Mouse (Mus musculus) intestine, embryonic 14.5 days (tissue): ENCODE data around the gene Hnrnpdl. TPM values are rescaled to one million over a fixed set of nuclear protein-coding genes. Genes with fewer than 3 reads are reported as not detected.

Experiments used
- ATAC-seq: fragments of 200-750 bp; cut with Nextera tagmentation; replicated peaks from 2 replicates; pipeline ENCODE4 v1.8.0; 2017; ENCODE audit warnings: low read depth, moderate number of reproducible peaks, moderate TSS enrichment, moderate library complexity; ENCODE audit not compliant: low FRiP score, low TSS enrichment
- DNase-seq: peaks from one replicate; pipeline ENCODE4 v3.0.0-alpha.2; 2018; ENCODE audit warnings: low spot score
- H3K27ac ChIP-seq: fragments of 300-500 bp; sonication (generic); 2 replicates; pipeline ENCODE4 v1.5.1; 2014; ENCODE audit warnings: low read depth, mild to moderate bottlenecking, control low read depth
- H3K27me3 ChIP-seq: fragments of 300-500 bp; sonication (generic); replicated peaks from 2 replicates; pipeline ENCODE4 v1.6.1; 2014; ENCODE audit warnings: low read length, control low read depth; ENCODE audit not compliant: control insufficient read depth, insufficient read depth
- H3K36me3 ChIP-seq: fragments of 300-500 bp; sonication (generic); 2 replicates; pipeline ENCODE4 v1.6.1; 2014; ENCODE audit warnings: low read length, control low read depth; ENCODE audit not compliant: control insufficient read depth, insufficient read depth
- H3K4me1 ChIP-seq: fragments of 300-500 bp; sonication (generic); replicated peaks from 2 replicates; pipeline ENCODE4 v1.6.1; 2014; ENCODE audit warnings: low read length, control low read depth, mixed read lengths; ENCODE audit not compliant: control insufficient read depth, insufficient read depth
- H3K4me2 ChIP-seq: fragments of 300-500 bp; sonication (generic); 2 replicates; pipeline ENCODE4 v1.6.1; 2014; ENCODE audit warnings: low read length
- H3K4me3 ChIP-seq: fragments of 300-500 bp; sonication (generic); 2 replicates; pipeline ENCODE4 v1.5.1; 2014; ENCODE audit warnings: low read depth, low read length, control low read depth, mixed read lengths
- H3K9ac ChIP-seq: fragments of 300-500 bp; sonication (generic); 2 replicates; pipeline ENCODE4 v1.6.1; 2014; ENCODE audit warnings: mild to moderate bottlenecking, low read length
- H3K9me3 ChIP-seq: fragments of 300-500 bp; sonication (generic); 2 replicates; pipeline ENCODE4 v1.6.1; 2016; ENCODE audit warnings: low read length, control low read depth; ENCODE audit not compliant: control insufficient read depth
- WGBS: fragments of 180-500 bp; shearing (Covaris S2); extraction: QIAGEN DNeasy Blood & Tissue Kit; methylation state at CpG from one replicate; pipeline ENCODE4 v1.1.7; 2014; 5-methylcytosine and 5-hydroxymethylcytosine counted together
- polyA plus RNA-seq: library from polyadenylated mRNA; unstranded; fragments of >200 nt; fragmentation: Nextera tagmentation; extraction: Ambion mirVana; gene quantifications from 2 replicates; pipeline ENCODE4 v1.2.1, GENCODE M21; 2014

Gene Hnrnpdl
- polyA plus RNA-seq, result 171 and 192 TPM in 2 replicates

- ATAC-seq, result peak; percentile 87
- WGBS, result 0% methylated on average over 54 of the region's 57 CpGs
- peak within 1 kb of the TSS; percentile 99 for H3K4me3 ChIP-seq
Observed at GRCm38 (mm10) chr5:100039602-100040142, at the start of gene Hnrnpdl, which contains the start of gene Enoph1. Gene Hnrnpdl (minus strand): TSS chr5:100039664. Gene Enoph1 (plus strand): TSS chr5:100039985.

GRCm38 (mm10) chr5:100085097-100085496, 45.6 kb upstream of the Hnrnpdl start:
- Histone ChIP-seq H3K9me3 (no peaks in the 10 kb centered on the region), H3K27ac (no peak overlapping the region), H3K4me1 (peaks cover 11% of the 10 kb centered on the region), H3K9ac (no peak overlapping the region), H3K4me2 (no peak overlapping the region), H3K4me3 (no peak overlapping the region), H3K36me3 (no peaks in the 10 kb centered on the region), H3K27me3 (no peaks in the 10 kb centered on the region)
- DNase-seq (no peak), ATAC-seq (no peak)
- 45% methylated on average over 8 of the region's 8 CpGs for WGBS

More at GRCm38 (mm10) chr5:100039602-100040142, at the start of gene Hnrnpdl, which contains the start of gene Enoph1:
- Histone ChIP-seq H3K4me2 (peak within 1 kb of the TSS; percentile 79), H3K27me3 (no peaks in the 10 kb centered on the region), H3K4me1 (peaks cover 34% of the 10 kb centered on the region), H3K27ac (peak within 1 kb of the TSS; percentile 96), H3K9ac (peak within 1 kb of the TSS; percentile 99), H3K36me3 (peaks cover 33% of the 10 kb centered on the region), H3K9me3 (no peaks in the 10 kb centered on the region)
- DNase-seq, result peak; percentile 97

- H3K36me3 ChIP-seq, result no peaks in the 10 kb centered on the region
- no peak overlapping the region for H3K9ac ChIP-seq
- H3K4me3 ChIP-seq, result no peak overlapping the region
- no peak overlapping the region for H3K4me2 ChIP-seq
- no peaks in the 10 kb centered on the region for H3K9me3 ChIP-seq
- ATAC-seq, result no peak
- no peaks in the 10 kb centered on the region for H3K27me3 ChIP-seq
- DNase-seq, result no peak
- H3K4me1 ChIP-seq, result peaks cover 11% of the 10 kb centered on the region
- 57% methylated on average over 12 of the region's 12 CpGs for WGBS
- 0 out of 2 replicates have a peak overlapping the region, but pooled peaks have one; percentile 6 for H3K27ac ChIP-seq
Observed at GRCm38 (mm10) chr5:100083953-100084562, 44.6 kb upstream of the Hnrnpdl start.

- ATAC-seq (no peak), DNase-seq (no peak)
- H3K9me3 ChIP-seq, result no peaks in the 10 kb centered on the region
- peaks cover 11% of the 10 kb centered on the region for H3K4me1 ChIP-seq
- no peak overlapping the region for H3K4me3 ChIP-seq
- no peak overlapping the region for H3K27ac ChIP-seq
- no peak overlapping the region for H3K4me2 ChIP-seq
- no peaks in the 10 kb centered on the region for H3K27me3 ChIP-seq
- no peaks in the 10 kb centered on the region for H3K36me3 ChIP-seq
- 89% methylated on average over 4 of the region's 4 CpGs for WGBS
- no peak overlapping the region for H3K9ac ChIP-seq
Observed at GRCm38 (mm10) chr5:100082006-100082405, 42.5 kb upstream of the Hnrnpdl start.

GRCm38 (mm10) chr5:100079931-100080275, 40.4 kb upstream of the Hnrnpdl start:
- ATAC-seq, result no peak
- Histone ChIP-seq H3K27me3 (no peaks in the 10 kb centered on the region), H3K9ac (no peak overlapping the region), H3K4me3 (no peak overlapping the region), H3K9me3 (no peaks in the 10 kb centered on the region), H3K4me2 (peak overlapping the region; percentile 56; the same call in 1 of the 2 replicates), H3K27ac (no peak overlapping the region), H3K4me1 (peaks cover 5% of the 10 kb centered on the region; the same call in 1 of the 2 replicates), H3K36me3 (no peaks in the 10 kb centered on the region)
- 78% methylated on average over 8 of the region's 8 CpGs for WGBS
- no peak for DNase-seq

GRCm38 (mm10) chr5:100079040-100079930, 39.8 kb upstream of the Hnrnpdl start:
- H3K4me1 ChIP-seq, result peaks cover 2% of the 10 kb centered on the region; the same call in 1 of the 2 replicates
- ATAC-seq (0 out of 2 replicates have a peak, but pooled peaks have one; percentile 65), DNase-seq (peak; percentile 74)
- H3K9me3 ChIP-seq, result no peaks in the 10 kb centered on the region
- WGBS, result 25% methylated on average over 36 of the region's 36 CpGs
- H3K27me3 ChIP-seq, result no peaks in the 10 kb centered on the region
- H3K36me3 ChIP-seq, result no peaks in the 10 kb centered on the region
- no peak overlapping the region for H3K27ac ChIP-seq
- H3K4me2 ChIP-seq, result peak overlapping the region; percentile 56
- H3K9ac ChIP-seq, result peak overlapping the region; percentile 23; the same call in 1 of the 2 replicates
- H3K4me3 ChIP-seq, result peak overlapping the region; percentile 29

- Histone ChIP-seq H3K9me3 (no peaks in the 10 kb centered on the region), H3K27me3 (no peaks in the 10 kb centered on the region), H3K4me2 (no peak overlapping the region), H3K4me1 (no peaks in the 10 kb centered on the region; the same call in 1 of the 2 replicates), H3K27ac (no peak overlapping the region), H3K9ac (no peak overlapping the region), H3K4me3 (no peak overlapping the region), H3K36me3 (peaks cover 23% of the 10 kb centered on the region)
- WGBS, result 63% methylated on average over 4 of the region's 4 CpGs
- no peak for DNase-seq
- no peak for ATAC-seq
Observed at GRCm38 (mm10) chr5:100074571-100074970, 35.1 kb upstream of the Hnrnpdl start.

- ATAC-seq, result no peak
Observed at GRCm38 (mm10) chr5:100072557-100072956, 33.1 kb upstream of the Hnrnpdl start.

More at GRCm38 (mm10) chr5:100072557-100072956, 33.1 kb upstream of the Hnrnpdl start:
- no peaks in the 10 kb centered on the region for H3K9me3 ChIP-seq
- peaks cover 39% of the 10 kb centered on the region for H3K36me3 ChIP-seq
- no peak overlapping the region for H3K4me2 ChIP-seq
- H3K9ac ChIP-seq, result no peak overlapping the region
- H3K27me3 ChIP-seq, result no peaks in the 10 kb centered on the region
- 87% methylated on average over 9 of the region's 9 CpGs for WGBS
- no peak for DNase-seq
- no peak overlapping the region for H3K4me3 ChIP-seq
- no peaks in the 10 kb centered on the region for H3K4me1 ChIP-seq
- no peak overlapping the region for H3K27ac ChIP-seq
